Mouse (Mus musculus): ENCODE measurements around the gene Nfib.

DNA sequence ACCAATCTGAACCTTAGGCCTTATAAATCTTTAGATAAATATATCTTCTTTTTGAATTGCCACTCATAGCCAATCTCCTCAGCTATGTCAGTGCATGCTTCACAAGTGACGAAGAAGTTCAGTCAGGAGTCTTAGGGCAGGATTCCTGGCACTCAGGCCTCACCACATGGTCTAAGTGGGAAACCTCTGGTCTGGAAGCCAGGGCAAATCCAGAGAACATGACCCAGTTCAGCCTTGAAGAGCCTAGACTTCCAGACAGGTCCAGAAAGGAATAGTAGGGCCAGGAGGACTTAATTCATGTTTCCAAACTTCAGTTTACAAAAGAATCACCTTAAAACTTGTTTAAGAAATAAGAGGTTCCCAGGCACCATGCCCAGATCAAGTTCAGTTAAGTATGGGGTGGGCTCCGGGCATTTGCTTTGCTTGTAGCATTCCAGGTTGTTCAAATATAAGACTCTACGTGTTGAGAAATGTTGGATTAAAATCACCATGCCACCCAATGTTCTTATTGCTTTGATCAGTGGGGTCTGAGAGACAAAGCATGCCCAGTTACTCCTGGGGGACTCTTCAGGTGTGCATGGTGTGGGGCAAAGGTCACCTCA is 38.2 kb downstream of the Nfib start:
- TF ChIP-seq POLR2A (IDR thresholded peaks at IDR 0.05; ENCODE audit: control insufficient read depth, extremely low read depth, insufficient read depth, low read length, poor library complexity) (no peak), CTCF (IDR thresholded peaks at IDR 0.05; ENCODE audit: borderline replicate concordance, control insufficient read depth, extremely low read depth, insufficient read depth, low read length, poor library complexity) (no peak)

Data from thymus, adult 2 months (tissue).